Mouse (Mus musculus) heart, postnatal 36 days (tissue): Measurements from ENCODE around the gene March1. TPM values are rescaled to one million over a fixed set of nuclear protein-coding genes. Genes with fewer than 3 reads are reported as not detected.

ENCODE experiments used
- DNase-seq, 2 experiments: peaks; one replicate each; pipeline ENCODE4 v3.0.0; 2021 to 2022
- intact Hi-C: fragments of 180-260 bp; cut with DNase I; formaldehyde crosslinking; loops from one replicate; pipeline ENCODE4 v1.15.1; 2025
- total RNA-seq, 2 experiments: library from RNA; stranded (reverse); gene quantifications; 2 replicates each; pipeline ENCODE4 v1.2.3; 2021

The March1 gene
- total RNA-seq, result 1 to 10 TPM; 1.2 to 2.3 TPM

- intact Hi-C loops, result no loop called here
- DNase-seq, result no peak
These were observed at the start of gene March1 for GRCm38 (mm10) chr8:65617871-65618751. Gene March1 (plus strand): TSS chr8:65617900.

- DNase-seq, result no peak
These were observed 30.8 kb upstream of the March1 start for GRCm38 (mm10) chr8:65586909-65587308.

GRCm38 (mm10) chr8:65603241-65603640 lies 14.5 kb upstream of the March1 start:
- no peak for DNase-seq
- intact Hi-C loops, result no loop called here

More at GRCm38 (mm10) chr8:65586909-65587308, 30.8 kb upstream of the March1 start:
- intact Hi-C loops, result no loop called here

- no peak for DNase-seq
- intact Hi-C loops, result no loop called here
These were observed 8.2 kb upstream of the March1 start for GRCm38 (mm10) chr8:65609509-65609908.

- DNase-seq, result no peak
- intact Hi-C loops, result no loop called here
These were observed 1.3 kb downstream of the March1 start for GRCm38 (mm10) chr8:65618966-65619365.

GRCm38 (mm10) chr8:65644931-65645330 lies 27.2 kb downstream of the March1 start:
- intact Hi-C loops, result no loop called here
- no peak for DNase-seq

GRCm38 (mm10) chr8:65645502-65645901 lies 27.8 kb downstream of the March1 start:
- DNase-seq, result no peak
- intact Hi-C loops, result no loop called here

- DNase-seq, result no peak
- intact Hi-C loops, result no loop called here
These were observed 28.2 kb downstream of the March1 start for GRCm38 (mm10) chr8:65645945-65646344.

- no peak for DNase-seq
- intact Hi-C loops, result no loop called here
These were observed 38.2 kb downstream of the March1 start for GRCm38 (mm10) chr8:65655924-65656323.

GRCm38 (mm10) chr8:65661885-65662284 lies 44.2 kb downstream of the March1 start:
- intact Hi-C loops, result no loop called here
- no peak for DNase-seq

GRCm38 (mm10) chr8:65665786-65666185 lies 48.1 kb downstream of the March1 start:
- intact Hi-C loops, result no loop called here
- DNase-seq, result no peak

- intact Hi-C loops, result no loop called here
- DNase-seq, result no peak
These were observed 125.4 kb downstream of the March1 start for GRCm38 (mm10) chr8:65743066-65743465.

GRCm38 (mm10) chr8:65775815-65776214 lies 158.1 kb downstream of the March1 start:
- DNase-seq, result no peak
- intact Hi-C loops, result no loop called here

GRCm38 (mm10) chr8:65781156-65781555 lies 163.5 kb downstream of the March1 start:
- DNase-seq, result no peak
- intact Hi-C loops, result no loop called here

GRCm38 (mm10) chr8:65812971-65813370 lies 195.3 kb downstream of the March1 start:
- no peak for DNase-seq
- intact Hi-C loops, result no loop called here

GRCm38 (mm10) chr8:65922294-65923019 lies 304.8 kb downstream of the March1 start:
- intact Hi-C loops, result no loop called here
- DNase-seq, result no peak

GRCm38 (mm10) chr8:65956948-65957347 lies 339.2 kb downstream of the March1 start:
- intact Hi-C loops, result no loop called here
- no peak for DNase-seq

- intact Hi-C loops, result no loop called here
- DNase-seq, result no peak
These were observed 339.8 kb downstream of the March1 start for GRCm38 (mm10) chr8:65957492-65957891.

- no peak for DNase-seq
- intact Hi-C loops, result no loop called here
These were observed 349.0 kb downstream of the March1 start for GRCm38 (mm10) chr8:65966502-65967222.

- intact Hi-C loops, result no loop called here
- no peak for DNase-seq
These were observed 349.6 kb downstream of the March1 start for GRCm38 (mm10) chr8:65967223-65967778.

- intact Hi-C loops, result no loop called here
These were observed 359.2 kb downstream of the March1 start for GRCm38 (mm10) chr8:65976905-65977304.

More at GRCm38 (mm10) chr8:65976905-65977304, 359.2 kb downstream of the March1 start:
- no peak for DNase-seq
